Mouse (Mus musculus): ENCODE results near the gene Cacna1i.

DNA sequence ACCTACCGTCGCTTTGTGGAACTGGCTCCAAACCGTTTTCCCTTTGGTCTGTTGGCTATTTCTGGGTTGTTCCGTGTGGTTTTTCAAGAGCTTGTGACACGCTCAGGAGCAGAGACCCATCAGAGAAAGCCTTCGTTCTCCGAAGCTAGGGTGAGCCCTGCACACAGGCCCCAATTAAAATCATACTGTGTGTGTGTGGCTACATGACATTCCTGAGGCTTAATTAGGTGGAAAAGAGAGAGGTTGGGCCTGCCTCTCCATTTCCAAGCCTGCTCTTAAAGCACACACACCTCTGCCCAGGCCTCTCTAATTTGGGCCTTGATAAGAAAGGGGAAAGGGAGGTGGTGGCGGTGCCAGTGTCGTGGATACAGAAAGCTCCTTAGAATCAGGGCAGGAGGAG, 151.4 kb downstream of the Cacna1i start:
- TF ChIP-seq POLR2A (IDR thresholded peaks at IDR 0.05; ENCODE audit: borderline replicate concordance, extremely low read depth, insufficient read depth, insufficient read length, poor library complexity, severe bottlenecking) (no peak), CTCF (IDR thresholded peaks at IDR 0.05; ENCODE audit: borderline replicate concordance, extremely low read depth, insufficient read depth, insufficient read length) (no peak)
